In the genomic region with DNA sequence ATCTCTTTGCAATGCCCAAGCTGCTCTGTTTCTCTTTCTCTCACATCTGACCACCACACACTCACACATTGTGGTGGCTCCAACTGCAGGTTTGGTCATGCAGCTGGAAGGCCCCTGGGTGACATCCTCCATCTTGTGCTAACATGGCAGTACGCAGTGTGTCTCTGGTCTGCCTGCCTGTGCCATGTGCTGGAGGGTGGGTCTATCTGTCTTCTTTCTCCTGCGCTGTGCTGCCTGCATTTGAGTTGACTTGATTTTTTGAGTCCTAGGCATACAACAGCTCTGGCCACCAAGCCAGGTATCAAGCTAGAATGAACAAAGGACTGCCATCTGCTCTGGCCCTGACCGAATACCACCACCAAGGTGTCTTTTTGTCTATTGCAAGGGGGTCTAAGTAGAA, we compare ENCODE assay signal across 15 mouse cellular contexts.
"Had no signal": no experiment of that assay in that cellular context is flagged by ENCODE, and none has a peak within 500 bp of the region (broad histone marks: within the 10 kb centered on the region; RNA-seq: fewer than 3 reads in every experiment).

No protein-coding gene starts in this region.

- H3K27ac ChIP-seq: kidney, postnatal 0 days; layer of hippocampus, adult 2 months; limb, embryonic 13.5 days; macrophage; midbrain, embryonic 12.5 days; stomach, embryonic 15.5 days had no signal

- H3K36me3 ChIP-seq: limb, embryonic 13.5 days; midbrain, embryonic 12.5 days; stomach, embryonic 15.5 days had no signal

- H3K27me3 ChIP-seq: limb, embryonic 13.5 days; megakaryocyte, embryonic 14.5 days; midbrain, embryonic 12.5 days; stomach, embryonic 15.5 days had no signal

- H3K4me2 ChIP-seq: limb, embryonic 13.5 days; liver, embryonic 11.5 days; lung, embryonic 14.5 days; midbrain, embryonic 12.5 days; stomach, embryonic 15.5 days had no signal

- DNase-seq: kidney, adult 9 months; kidney, postnatal 36 days; lung, embryonic 14.5 days; lung, postnatal 10 days; right cerebral cortex, postnatal 14 days; thymus, adult 2 months; thymus, postnatal 25 days had no signal

- H3K9ac ChIP-seq: limb, embryonic 13.5 days; lung, embryonic 14.5 days; midbrain, embryonic 12.5 days; stomach, embryonic 15.5 days had no signal

- H3K9me3 ChIP-seq: limb, embryonic 13.5 days; megakaryocyte, embryonic 14.5 days; midbrain, embryonic 12.5 days; stomach, embryonic 15.5 days had no signal

- H3K4me1 ChIP-seq: midbrain, embryonic 12.5 days had no signal

- H3K4me3 ChIP-seq: layer of hippocampus, adult 2 months; limb, embryonic 13.5 days; midbrain, embryonic 12.5 days; stomach, embryonic 15.5 days had no signal
